16 mouse cellular contexts compared by ENCODE assay signal in genomic region chr17:46880322-46880721, GRCm38 (mm10). TPM values are rescaled to one million over a fixed set of nuclear protein-coding genes. Genes with fewer than 3 reads are reported as not detected.
DNase-seq lines count a peak whose midpoint lies in the region; ATAC-seq and TF ChIP-seq lines count a peak whose summit lies in the region.
"Had no signal": no experiment of that assay in that cellular context is flagged by ENCODE, and none has a peak within 500 bp of the region (broad histone marks: within the 10 kb centered on the region; RNA-seq: fewer than 3 reads in every experiment).

No protein-coding gene starts in this region.

- H3K27me3 ChIP-seq in hindbrain, postnatal 0 days (ENCODE audit: insufficient read depth, low read length), result no peaks in the 10 kb centered on the region
- 0 out of 2 replicates have a peak, but pooled peaks cover 3% of the 10 kb centered on the region for H3K27me3 ChIP-seq in hindbrain, embryonic 12.5 days

- no peak for TF ChIP-seq CTCF in gastrocnemius, adult 2 months (IDR thresholded peaks at IDR 0.05)
- no peak for TF ChIP-seq CTCF in hindbrain, postnatal 0 days (IDR thresholded peaks at IDR 0.05; ENCODE audit: low read depth)

- H3K27ac ChIP-seq in gastrocnemius, adult 2 months, result peak overlapping the region; percentile 77
- H3K27ac ChIP-seq in hindbrain, postnatal 0 days, result peak overlapping the region; percentile 36; the same call in 1 of the 2 replicates
- no peak overlapping the region for H3K27ac ChIP-seq in hindbrain, embryonic 12.5 days
- H3K27ac ChIP-seq in macrophage, result peak overlapping the region; percentile 62

- intact Hi-C loops in gastrocnemius, adult 2 months (cut with DNase I), result no loop called here
- intact Hi-C loops in gastrocnemius, postnatal 14 days (cut with DNase I; ENCODE audit: low total_unique reads), result no loop called here

- H3K4me3 ChIP-seq in gastrocnemius, adult 2 months, result no peak overlapping the region; the same call in 1 of the 2 replicates
- no peak overlapping the region for H3K4me3 ChIP-seq in hindbrain, postnatal 0 days (ENCODE audit: low read length)
- no peak overlapping the region for H3K4me3 ChIP-seq in hindbrain, embryonic 12.5 days
- no peak overlapping the region for H3K4me3 ChIP-seq in macrophage (ENCODE audit: inconsistent target)

- WGBS in hindbrain, postnatal 0 days, result 50% methylated on average over 2 of the region's 2 CpGs
- 77% methylated on average over 2 of the region's 2 CpGs for WGBS in hindbrain, embryonic 12.5 days
- 79% methylated on average over 2 of the region's 2 CpGs for WGBS in macrophage (ENCODE audit: missing documents)

- no peak overlapping the region for H3K4me2 ChIP-seq in hindbrain, postnatal 0 days (ENCODE audit: low read depth, low read length)
- H3K4me2 ChIP-seq in hindbrain, embryonic 12.5 days (replicated peaks), result no peak overlapping the region

- H3K4me1 ChIP-seq in hindbrain, postnatal 0 days (ENCODE audit: insufficient read depth, low read length), result no peaks in the 10 kb centered on the region
- peaks cover 6% of the 10 kb centered on the region; the same call in 1 of the 2 replicates for H3K4me1 ChIP-seq in hindbrain, embryonic 12.5 days

- no peak for ATAC-seq in hindbrain, postnatal 0 days
- ATAC-seq in hindbrain, embryonic 12.5 days (ENCODE audit: low FRiP score), result no peak
- ATAC-seq: midbrain, embryonic 16.5 days had no signal

- no peaks in the 10 kb centered on the region for H3K9me3 ChIP-seq in hindbrain, postnatal 0 days (ENCODE audit: low read length)
- H3K9me3 ChIP-seq in hindbrain, embryonic 12.5 days (replicated peaks), result no peaks in the 10 kb centered on the region

- H3K9ac ChIP-seq in hindbrain, postnatal 0 days (replicated peaks; ENCODE audit: low read length), result no peak overlapping the region
- no peak overlapping the region for H3K9ac ChIP-seq in hindbrain, embryonic 12.5 days

- no peaks in the 10 kb centered on the region for H3K36me3 ChIP-seq in hindbrain, postnatal 0 days (ENCODE audit: insufficient read depth, low read length)
- H3K36me3 ChIP-seq in hindbrain, embryonic 12.5 days, result no peaks in the 10 kb centered on the region
- H3K36me3 ChIP-seq in macrophage (ENCODE audit: inconsistent target), result no peaks in the 10 kb centered on the region

- no peaks in the 10 kb centered on the region for H3K79me2 ChIP-seq in macrophage (ENCODE audit: inconsistent target)

- DNase-seq in gastrocnemius, adult 2 months, result no peak
- no peak for DNase-seq in gastrocnemius, postnatal 14 days
- DNase-seq in hindbrain, postnatal 0 days (ENCODE audit: low spot score), result no peak
- peak; percentile 20 for DNase-seq in 3T3-L1 (ENCODE audit: low read depth, low spot score)
- DNase-seq in right cerebral cortex, adult 2 months (ENCODE audit: low spot score in 2 of 2), result no peak
- DNase-seq in cerebellum, adult 11 months, result no peak
- DNase-seq: B cell, adult 2 months; cerebellum, postnatal 25 days; thymus, postnatal 14 days had no signal

RNA-seq across cellular contexts. Expression of gene Tbcc, which starts 10.2 kb away (rescaled TPM):
- 1 to 10 TPM; 6.0 to 8.2 TPM for total RNA-seq in gastrocnemius, adult 2 months (2021)
- 10 to 100 TPM; 12.9 to 14.5 TPM for total RNA-seq in gastrocnemius, postnatal 14 days (2021)
- total RNA-seq in hindbrain, postnatal 0 days (2014; rRNA removed), result 41.8 and 61.5 TPM in 2 replicates
- polyA plus RNA-seq in hindbrain, postnatal 0 days (2015; fragmentation: Nextera tagmentation; extraction: Ambion mirVana), result 50.7 and 54.5 TPM in 2 replicates
- polyA plus RNA-seq in hindbrain, embryonic 12.5 days (2016; fragmentation: Nextera tagmentation; extraction: Ambion mirVana), result 74.5 and 82.9 TPM in 2 replicates
- 10 to 100 TPM in 5 of 26 experiments, 1 to 10 TPM in 20, not detected in 1; 2.5 to 15.6 (median 5.9) TPM for total RNA-seq in macrophage (2018; cell fraction: chromatin; rRNA removed)
- total RNA-seq in macrophage (2018; cell fraction: cytosol; rRNA removed), result 10 to 100 TPM in 23 of 26 experiments, 1 to 10 TPM in 3; 8.5 to 19.6 (median 14.6) TPM
- total RNA-seq in macrophage (2018; cell fraction: nucleus; rRNA removed), result 10 to 100 TPM in 12 of 26 experiments, 1 to 10 TPM in 14; 4.0 to 19.1 (median 9.8) TPM
- 6.2 to 17.0 TPM (median 13.3 TPM) in 3 replicates for polyA plus RNA-seq in macrophage (2018)

RNA-seq across cellular contexts. Expression of gene Bicral, which starts 22.0 kb away (rescaled TPM):
- total RNA-seq in gastrocnemius, adult 2 months (2021), result 10 to 100 TPM; 11.9 to 13.4 TPM
- total RNA-seq in gastrocnemius, postnatal 14 days (2021), result 10 to 100 TPM in 1 of 2 experiments, 1 to 10 TPM in 1; 9.4 to 10.5 TPM
- 22.9 and 23.1 TPM in 2 replicates for total RNA-seq in hindbrain, postnatal 0 days (2014; rRNA removed)
- polyA plus RNA-seq in hindbrain, postnatal 0 days (2015; fragmentation: Nextera tagmentation; extraction: Ambion mirVana), result 5.1 and 5.2 TPM in 2 replicates
- polyA plus RNA-seq in hindbrain, embryonic 12.5 days (2016; fragmentation: Nextera tagmentation; extraction: Ambion mirVana), result 7.6 and 8.1 TPM in 2 replicates
- total RNA-seq in macrophage (2018; cell fraction: chromatin; rRNA removed), result 10 to 100 TPM in 25 of 26 experiments, 1 to 10 TPM in 1; 9.1 to 43.6 (median 25.7) TPM
- 10 to 100 TPM in 23 of 26 experiments, 1 to 10 TPM in 3; 5.6 to 21.0 (median 16.7) TPM for total RNA-seq in macrophage (2018; cell fraction: cytosol; rRNA removed)
- 10 to 100 TPM in 21 of 26 experiments, 1 to 10 TPM in 5; 6.5 to 29.0 (median 19.3) TPM for total RNA-seq in macrophage (2018; cell fraction: nucleus; rRNA removed)
- polyA plus RNA-seq in macrophage (2018), result 9.3 to 10.1 TPM (median 9.6 TPM) in 3 replicates

RNA-seq across cellular contexts. Expression of gene Prph2, which starts 29.9 kb away (rescaled TPM):
- total RNA-seq in gastrocnemius, adult 2 months (2021), result not detected
- not detected for total RNA-seq in gastrocnemius, postnatal 14 days (2021)
- total RNA-seq in hindbrain, postnatal 0 days (2014; rRNA removed), result not detected in 2 replicates
- polyA plus RNA-seq in hindbrain, postnatal 0 days (2015; fragmentation: Nextera tagmentation; extraction: Ambion mirVana), result 0.05 TPM in 1 of 2 replicates, not detected in the other
- not detected in 2 replicates for polyA plus RNA-seq in hindbrain, embryonic 12.5 days (2016; fragmentation: Nextera tagmentation; extraction: Ambion mirVana)
- not detected for total RNA-seq in macrophage (2018; cell fraction: chromatin; rRNA removed)
- not detected for total RNA-seq in macrophage (2018; cell fraction: cytosol; rRNA removed)
- total RNA-seq in macrophage (2018; cell fraction: nucleus; rRNA removed), result not detected
- not detected in 3 replicates for polyA plus RNA-seq in macrophage (2018)
- total RNA-seq: left cerebral cortex, postnatal 10 days had no signal
- polyA plus RNA-seq: embryonic facial prominence, embryonic 14.5 days; gonadal fat pad, adult 2 months; liver, embryonic 16.5 days; midbrain, embryonic 16.5 days had no signal
